Mouse (Mus musculus) stomach, postnatal 0 days (tissue): ENCODE results near the gene Tmem176b. TPM values are rescaled to one million over a fixed set of nuclear protein-coding genes. Genes with fewer than 3 reads are reported as not detected.
"Not testable (repeated sequence)": the region's sequence is repeated elsewhere in the genome, so short reads cannot be mapped to it uniquely, and the experiment has no call there.

Experiments
- ATAC-seq: fragments of 200-750 bp; cut with Nextera tagmentation; 2 replicates; pipeline ENCODE4 v1.8.0; 2017; ENCODE audit not compliant: low FRiP score, low TSS enrichment
- DNase-seq: peaks from one replicate; pipeline ENCODE4 v3.0.0-alpha.2; 2016; ENCODE audit warnings: low spot score
- H3K27ac ChIP-seq: fragments of 300-500 bp; sonication (generic); replicated peaks from 2 replicates; pipeline ENCODE4 v1.5.1; 2014; ENCODE audit warnings: mild to moderate bottlenecking, control low read depth
- H3K27me3 ChIP-seq: fragments of 300-500 bp; sonication (generic); 2 replicates; pipeline ENCODE4 v1.6.1; 2014; ENCODE audit warnings: low read length; ENCODE audit not compliant: control insufficient read depth, insufficient read depth
- H3K36me3 ChIP-seq: fragments of 300-500 bp; sonication (generic); 2 replicates; pipeline ENCODE4 v1.6.1; 2014; ENCODE audit warnings: low read length, mixed read lengths; ENCODE audit not compliant: control insufficient read depth, insufficient read depth
- H3K4me1 ChIP-seq: fragments of 300-500 bp; sonication (generic); replicated peaks from 2 replicates; pipeline ENCODE4 v1.6.1; 2014; ENCODE audit warnings: antibody characterized with exemption; ENCODE audit not compliant: control insufficient read depth, insufficient read depth
- H3K4me2 ChIP-seq: fragments of 300-500 bp; sonication (generic); replicated peaks from 2 replicates; pipeline ENCODE4 v1.6.1; 2014; ENCODE audit warnings: low read depth, mild to moderate bottlenecking, control low read depth, moderate library complexity
- H3K4me3 ChIP-seq: fragments of 300-500 bp; sonication (generic); 2 replicates; pipeline ENCODE4 v1.5.1; 2014; ENCODE audit warnings: low read depth, low read length, control low read depth
- H3K9ac ChIP-seq: fragments of 300-500 bp; sonication (generic); 2 replicates; pipeline ENCODE4 v1.6.1; 2014; ENCODE audit warnings: mild to moderate bottlenecking, low read length, control low read depth, mixed read lengths
- H3K9me3 ChIP-seq: fragments of 300-500 bp; sonication (generic); 2 replicates; pipeline ENCODE4 v1.6.1; 2016; ENCODE audit warnings: low read length; ENCODE audit not compliant: control insufficient read depth
- CTCF ChIP-seq: IDR thresholded peaks from 2 replicates; pipeline ENCODE4 v1.5.1; 2016; ENCODE audit warnings: antibody characterized with exemption, low read depth, mild to moderate bottlenecking, moderate library complexity
- EP300 ChIP-seq: optimal IDR thresholded peaks from 2 replicates; pipeline ENCODE3; 2016; ENCODE audit warnings: antibody characterized with exemption
- WGBS: fragments of 180-500 bp; shearing (Covaris S2); extraction: QIAGEN DNeasy Blood & Tissue Kit; methylation state at CpG from one replicate; pipeline ENCODE4 v1.1.7; 2014; 5-methylcytosine and 5-hydroxymethylcytosine counted together
- polyA plus RNA-seq: library from polyadenylated mRNA; unstranded; fragments of >200 nt; fragmentation: Nextera tagmentation; extraction: Ambion mirVana; gene quantifications from 2 replicates; pipeline ENCODE4 v1.2.1, GENCODE M21; 2015

Gene Tmem176b
- polyA plus RNA-seq, 1 experiment from 2014 or later: 254 TPM

DNA sequence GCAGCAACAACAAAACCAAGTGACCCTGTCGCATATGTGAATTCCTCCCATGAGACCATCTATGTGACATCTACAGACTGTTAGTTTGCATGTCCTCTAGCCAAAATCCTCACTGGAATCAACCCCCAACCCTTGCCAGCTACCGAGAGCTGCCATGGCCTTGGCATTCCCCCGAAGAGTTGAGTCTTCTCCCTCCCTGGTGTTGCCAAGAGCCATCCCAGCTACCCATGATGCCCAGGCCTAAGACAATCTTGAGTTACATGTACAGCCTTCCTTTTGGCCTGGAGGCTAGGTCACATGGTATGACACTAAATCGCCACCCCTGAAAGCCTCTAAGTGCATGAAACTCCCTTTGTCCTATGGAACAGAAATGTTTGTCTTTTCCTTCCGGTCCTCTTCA, 10.2 kb downstream of the Tmem176b start:
- H3K9me3 ChIP-seq: 0 out of 2 replicates have a peak, but pooled peaks cover 5% of the 10 kb centered on the region
- WGBS: 79% methylated on average over 5 of the region's 5 CpGs
- peak overlapping the region; percentile 65 for H3K27ac ChIP-seq
- H3K36me3 ChIP-seq: peaks cover 18% of the 10 kb centered on the region
- peaks cover 8% of the 10 kb centered on the region for H3K4me1 ChIP-seq
- DNase-seq (no peak), ATAC-seq (no peak)
- no peak overlapping the region for H3K9ac ChIP-seq
- no peak overlapping the region for H3K4me2 ChIP-seq
- no peaks in the 10 kb centered on the region for H3K27me3 ChIP-seq
- no peak overlapping the region for H3K4me3 ChIP-seq
- TF ChIP-seq EP300: no peak
- TF ChIP-seq CTCF: no peak

DNA sequence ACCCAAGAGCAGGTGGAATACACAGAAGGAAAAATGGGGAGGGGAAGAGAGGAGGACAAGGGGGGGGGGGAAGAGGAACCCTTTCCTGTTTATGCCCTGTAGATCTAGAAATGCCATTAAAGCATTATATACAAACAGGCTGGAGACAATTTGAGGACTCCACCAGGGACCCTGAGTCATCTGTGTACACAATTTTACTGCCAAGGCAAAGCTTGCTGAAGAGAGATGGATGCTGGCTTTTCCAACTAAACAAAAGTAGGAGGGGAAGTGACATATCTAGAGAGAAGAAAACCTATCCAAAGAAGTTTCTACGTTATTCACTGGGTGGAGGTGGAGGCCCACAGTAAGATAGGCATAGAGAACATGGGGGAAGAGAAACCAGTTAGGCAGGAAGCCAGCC, 11.1 kb downstream of the Tmem176b start:
- TF ChIP-seq EP300 (no peak), CTCF (no peak)
- ATAC-seq (peak; percentile 30; the same call in 1 of the 2 replicates), DNase-seq (no peak)
- H3K4me2 ChIP-seq: no peak overlapping the region
- H3K9me3 ChIP-seq: 0 out of 2 replicates have a peak, but pooled peaks cover 5% of the 10 kb centered on the region
- peaks cover 8% of the 10 kb centered on the region for H3K4me1 ChIP-seq
- H3K4me3 ChIP-seq: no peak overlapping the region
- no peaks in the 10 kb centered on the region for H3K27me3 ChIP-seq
- peak overlapping the region; percentile 65 for H3K27ac ChIP-seq
- H3K36me3 ChIP-seq: peaks cover 18% of the 10 kb centered on the region
- H3K9ac ChIP-seq: no peak overlapping the region
- 17% methylated on average over 1 of the region's 1 CpGs for WGBS

DNA sequence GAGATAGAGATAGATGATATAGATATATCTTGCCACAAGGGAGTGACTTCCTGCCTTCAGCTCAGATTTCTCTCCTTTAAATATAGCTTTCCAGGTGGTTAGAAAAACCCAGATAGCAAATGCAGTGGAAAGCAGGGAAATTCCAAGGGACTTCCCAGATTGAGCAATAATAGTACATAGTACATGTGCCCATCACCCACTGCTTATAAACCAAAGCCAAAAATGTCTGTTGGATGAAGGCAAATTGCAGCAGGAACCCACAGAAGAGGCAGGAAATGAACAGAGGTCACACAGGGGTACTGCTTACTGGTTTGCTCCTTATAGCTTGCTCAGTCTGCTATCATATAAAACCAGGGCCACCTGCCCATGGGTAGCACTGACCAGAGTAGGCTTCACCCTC, 11.6 kb downstream of the Tmem176b start:
- no peak for ATAC-seq
- H3K27ac ChIP-seq: peak overlapping the region; percentile 31; the same call in 1 of the 2 replicates

DNA sequence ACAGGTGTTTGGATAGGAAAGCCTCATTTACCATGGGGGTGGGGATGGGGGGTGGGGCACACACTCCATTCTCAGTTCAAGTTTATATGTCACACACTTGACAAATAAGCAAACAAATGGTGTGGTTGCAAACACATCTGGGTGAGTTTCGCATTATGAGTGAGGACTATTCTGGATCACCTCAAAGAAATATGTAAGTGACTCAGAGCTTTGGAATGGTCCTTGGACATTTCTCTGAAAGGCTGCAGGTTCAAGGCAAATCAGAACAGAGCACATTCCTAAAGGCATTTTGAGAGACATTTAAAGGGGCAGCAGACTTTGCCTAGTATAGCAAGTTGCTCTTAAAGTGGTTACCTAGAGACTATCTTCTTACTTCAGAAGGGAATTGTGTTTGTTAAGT, 12.3 kb downstream of the Tmem176b start:
- no peak for TF ChIP-seq CTCF
- TF ChIP-seq EP300: no peak
- Histone ChIP-seq H3K9me3 (0 out of 2 replicates have a peak, but pooled peaks cover 5% of the 10 kb centered on the region), H3K4me1 (peaks cover 9% of the 10 kb centered on the region), H3K9ac (no peak overlapping the region), H3K36me3 (peaks cover 10% of the 10 kb centered on the region), H3K27ac (no peak overlapping the region; the same call in 1 of the 2 replicates), H3K4me3 (no peak overlapping the region), H3K27me3 (no peaks in the 10 kb centered on the region), H3K4me2 (no peak overlapping the region)
- ATAC-seq: peak; percentile 49
- 23% methylated on average over 1 of the region's 1 CpGs for WGBS
- no peak for DNase-seq

More for the DNA sequence above, 11.6 kb downstream of the Tmem176b start:
- H3K4me2 ChIP-seq: no peak overlapping the region
- peaks cover 8% of the 10 kb centered on the region for H3K4me1 ChIP-seq
- H3K9ac ChIP-seq: no peak overlapping the region
- H3K4me3 ChIP-seq: no peak overlapping the region
- TF ChIP-seq EP300: no peak
- no peak for TF ChIP-seq CTCF
- H3K9me3 ChIP-seq: 0 out of 2 replicates have a peak, but pooled peaks cover 5% of the 10 kb centered on the region
- H3K36me3 ChIP-seq: peaks cover 16% of the 10 kb centered on the region
- no peak for DNase-seq
- no peaks in the 10 kb centered on the region for H3K27me3 ChIP-seq

DNA sequence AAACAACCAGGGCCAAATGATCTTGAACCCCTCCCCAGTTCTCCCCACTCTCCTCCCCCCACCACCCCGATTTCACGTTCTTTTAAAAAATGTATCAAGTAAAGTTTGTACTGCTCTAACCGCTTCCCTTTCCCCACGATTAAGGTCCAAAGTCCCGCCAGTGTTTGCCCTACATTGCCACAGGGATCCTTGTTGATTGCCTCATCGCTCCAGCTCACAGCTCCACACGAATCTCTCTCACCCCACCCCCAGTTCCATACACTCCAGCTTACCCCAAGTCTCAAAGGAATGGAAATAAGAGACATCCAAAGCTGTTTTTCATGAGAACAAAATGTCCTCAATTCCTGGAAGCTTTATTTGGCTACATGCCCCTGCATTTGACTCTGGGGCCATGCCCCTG, 16.3 kb downstream of the Tmem176b start:
- Histone ChIP-seq H3K4me2 (no peak overlapping the region), H3K9ac (no peak overlapping the region), H3K9me3 (no peaks in the 10 kb centered on the region), H3K36me3 (no peaks in the 10 kb centered on the region), H3K27me3 (no peaks in the 10 kb centered on the region), H3K4me3 (no peak overlapping the region), H3K27ac (no peak overlapping the region), H3K4me1 (0 out of 2 replicates have a peak, but pooled peaks cover 6% of the 10 kb centered on the region)
- WGBS: 47% methylated on average over 7 of the region's 7 CpGs
- peak; percentile 76 for DNase-seq
- ATAC-seq: peak; percentile 94
- no peak for TF ChIP-seq CTCF
- no peak for TF ChIP-seq EP300

DNA sequence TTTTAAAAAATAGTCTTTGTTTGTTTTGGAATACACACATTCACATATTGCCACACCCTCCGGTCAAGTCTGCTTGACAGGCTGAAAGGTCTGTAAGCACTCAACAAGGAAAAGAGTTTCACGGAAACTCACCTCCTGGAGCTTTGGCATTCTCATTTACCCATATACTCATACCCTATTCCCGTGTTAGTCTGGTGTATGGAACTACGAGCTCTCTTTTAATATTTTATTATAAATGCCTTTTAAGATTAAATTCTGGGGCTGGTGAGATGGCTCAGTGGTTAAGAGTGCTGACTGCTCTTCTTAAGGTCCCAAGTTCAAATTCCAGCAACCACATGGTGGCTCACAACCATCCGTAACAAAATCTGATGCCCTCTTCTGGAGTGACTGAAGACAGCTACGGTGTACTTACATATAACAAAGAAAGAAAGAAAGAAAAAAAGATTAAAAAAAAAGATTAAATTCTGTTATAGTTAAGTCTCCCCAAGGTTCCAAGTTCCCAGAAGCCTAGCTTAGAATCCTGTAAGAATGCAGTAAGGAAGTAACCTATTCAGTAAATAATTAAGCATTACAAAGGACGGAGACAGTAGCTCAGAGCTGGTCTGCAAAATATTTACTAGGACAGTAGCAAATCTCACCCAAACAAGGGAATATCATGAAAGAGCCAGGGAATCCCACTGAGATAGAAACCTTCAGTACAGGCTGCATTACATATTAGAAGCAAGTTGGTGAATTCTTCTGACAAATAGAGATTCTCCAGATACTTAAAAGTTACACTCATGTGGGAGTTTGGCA, 19.1 kb downstream of the Tmem176b start:
- not testable (repeated sequence) for ATAC-seq, H3K4me3 ChIP-seq, DNase-seq, H3K4me2 ChIP-seq, H3K27ac ChIP-seq, H3K4me1 ChIP-seq, H3K36me3 ChIP-seq, H3K9ac ChIP-seq, H3K27me3 ChIP-seq, H3K9me3 ChIP-seq
- WGBS: 67% methylated on average over 7 of the region's 7 CpGs
